Mouse (Mus musculus): Measurements from ENCODE around the gene Gucy2d. TPM values are rescaled to one million over a fixed set of nuclear protein-coding genes. Genes with fewer than 3 reads are reported as not detected.

Gucy2d gene
- polyA plus RNA-seq, 1 experiment from 2014 or later = not detected

GRCm38 (mm10) chr7:98498101-98498500, 57.9 kb downstream of the Gucy2d start:
- Histone ChIP-seq H3K27ac (no peak overlapping the region), H3K27me3 (ENCODE audit: insufficient read depth, poor library complexity, severe bottlenecking) (no peaks in the 10 kb centered on the region), H3K4me3 (no peak overlapping the region), H3K36me3 (no peaks in the 10 kb centered on the region), H3K9me3 (no peaks in the 10 kb centered on the region), H3K4me1 (replicated peaks) (peaks cover 62% of the 10 kb centered on the region)
- DNase-seq (ENCODE audit: low spot score) = no peak
- WGBS = 94% methylated on average over 12 of the region's 12 CpGs

DNA sequence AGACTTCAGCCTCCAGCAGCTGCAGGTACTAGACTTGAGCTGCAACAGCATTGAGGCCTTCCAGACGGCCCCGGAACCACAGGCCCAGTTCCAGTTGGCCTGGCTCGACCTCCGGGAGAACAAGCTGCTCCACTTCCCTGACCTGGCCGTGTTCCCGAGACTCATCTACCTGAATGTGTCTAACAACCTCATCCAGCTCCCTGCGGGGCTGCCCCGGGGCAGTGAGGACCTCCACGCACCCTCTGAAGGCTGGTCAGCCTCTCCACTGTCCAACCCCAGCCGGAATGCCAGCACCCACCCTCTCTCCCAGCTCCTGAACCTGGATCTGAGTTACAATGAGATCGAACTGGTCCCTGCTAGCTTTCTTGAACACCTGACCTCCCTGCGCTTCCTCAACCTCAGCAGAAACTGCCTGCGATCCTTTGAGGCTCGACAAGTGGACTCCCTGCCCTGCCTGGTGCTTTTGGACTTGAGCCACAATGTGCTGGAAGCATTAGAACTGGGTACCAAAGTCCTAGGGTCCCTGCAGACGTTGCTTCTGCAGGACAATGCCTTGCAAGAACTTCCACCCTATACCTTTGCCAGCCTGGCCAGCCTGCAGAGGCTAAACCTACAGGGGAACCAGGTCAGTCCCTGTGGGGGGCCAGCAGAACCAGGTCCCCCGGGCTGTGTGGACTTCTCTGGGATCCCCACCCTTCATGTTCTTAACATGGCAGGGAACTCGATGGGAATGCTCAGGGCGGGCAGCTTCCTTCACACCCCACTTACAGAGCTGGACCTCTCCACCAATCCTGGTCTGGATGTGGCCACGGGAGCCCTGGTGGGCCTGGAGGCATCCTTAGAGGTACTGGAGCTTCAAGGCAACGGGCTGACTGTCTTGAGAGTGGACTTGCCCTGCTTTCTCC, 58.7 kb downstream of the Gucy2d start:
- H3K9me3 ChIP-seq = no peaks in the 10 kb centered on the region
- no peaks in the 10 kb centered on the region for H3K27me3 ChIP-seq (ENCODE audit: insufficient read depth, poor library complexity, severe bottlenecking)
- H3K4me3 ChIP-seq = no peak overlapping the region
- H3K27ac ChIP-seq = peak overlapping the region; percentile 35; the same call in 1 of the 2 replicates
- H3K36me3 ChIP-seq = no peaks in the 10 kb centered on the region
- 82% methylated on average over 20 of the region's 20 CpGs for WGBS
- DNase-seq (ENCODE audit: low spot score) = no peak
- peaks cover 63% of the 10 kb centered on the region for H3K4me1 ChIP-seq (replicated peaks)

GRCm38 (mm10) chr7:98499561-98500292, 59.5 kb downstream of the Gucy2d start:
- no peak for DNase-seq (ENCODE audit: low spot score)
- Histone ChIP-seq H3K4me1 (replicated peaks) (peaks cover 63% of the 10 kb centered on the region), H3K9me3 (no peaks in the 10 kb centered on the region), H3K36me3 (no peaks in the 10 kb centered on the region), H3K27me3 (ENCODE audit: insufficient read depth, poor library complexity, severe bottlenecking) (no peaks in the 10 kb centered on the region), H3K4me3 (no peak overlapping the region), H3K27ac (peak overlapping the region; percentile 35)
- 75% methylated on average over 25 of the region's 25 CpGs for WGBS

- Histone ChIP-seq H3K27ac (no peak overlapping the region), H3K36me3 (no peaks in the 10 kb centered on the region), H3K4me3 (no peak overlapping the region), H3K27me3 (ENCODE audit: insufficient read depth, poor library complexity, severe bottlenecking) (no peaks in the 10 kb centered on the region), H3K4me1 (replicated peaks) (peaks cover 64% of the 10 kb centered on the region), H3K9me3 (no peaks in the 10 kb centered on the region)
- DNase-seq (ENCODE audit: low spot score) = no peak
- 90% methylated on average over 3 of the region's 3 CpGs for WGBS
Measured at GRCm38 (mm10) chr7:98500470-98500869, 60.3 kb downstream of the Gucy2d start.

DNA sequence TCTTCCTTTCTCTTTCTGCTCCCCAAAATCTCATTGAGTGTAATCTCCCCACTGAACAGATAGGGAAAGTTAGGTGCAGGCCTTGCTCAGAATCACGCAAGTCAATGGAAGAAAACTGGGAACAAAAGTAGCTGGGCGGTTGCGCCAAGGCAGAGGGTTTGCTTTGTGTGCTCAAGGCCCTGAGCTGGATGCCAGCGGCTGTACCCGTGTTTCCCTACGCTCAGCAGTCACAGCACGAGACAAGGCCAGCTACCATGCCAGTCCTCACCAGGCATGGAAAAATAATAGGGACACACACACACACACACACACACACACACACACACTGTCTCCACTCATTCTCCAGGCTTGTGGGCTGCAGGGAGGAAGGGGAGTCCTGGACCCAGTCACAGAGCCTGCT, 60.9 kb downstream of the Gucy2d start:
- DNase-seq (ENCODE audit: low spot score) = no peak
- peaks cover 66% of the 10 kb centered on the region for H3K4me1 ChIP-seq (replicated peaks)
- no peaks in the 10 kb centered on the region for H3K9me3 ChIP-seq
- no peaks in the 10 kb centered on the region for H3K27me3 ChIP-seq (ENCODE audit: insufficient read depth, poor library complexity, severe bottlenecking)
- no peaks in the 10 kb centered on the region for H3K36me3 ChIP-seq
- H3K4me3 ChIP-seq = no peak overlapping the region
- whole genome bisulfite sequencing = 89% methylated on average over 7 of the region's 7 CpGs
- no peak overlapping the region for H3K27ac ChIP-seq

DNA sequence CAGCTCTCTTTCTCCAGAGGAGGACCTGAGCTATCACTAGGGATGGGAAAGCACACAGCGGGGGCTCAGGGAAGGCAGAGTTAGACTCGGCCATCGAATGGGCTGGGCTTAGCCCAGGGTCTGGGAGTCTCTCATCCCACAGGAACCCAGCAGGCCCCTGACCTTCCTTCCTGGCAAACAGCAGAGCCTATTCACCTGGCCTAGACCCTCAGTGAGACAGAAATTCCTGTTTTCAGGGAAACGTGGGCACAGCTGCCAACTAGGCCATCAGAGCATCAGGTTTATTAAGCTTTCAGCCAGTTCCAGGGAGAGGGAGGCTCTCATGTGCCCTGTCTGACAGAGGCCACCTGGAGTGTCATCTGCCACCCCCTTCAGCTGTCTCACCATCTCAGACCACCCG, 62.7 kb downstream of the Gucy2d start:
- Histone ChIP-seq H3K4me3 (no peak overlapping the region), H3K9me3 (no peaks in the 10 kb centered on the region), H3K27me3 (ENCODE audit: insufficient read depth, poor library complexity, severe bottlenecking) (no peaks in the 10 kb centered on the region), H3K4me1 (replicated peaks) (peaks cover 59% of the 10 kb centered on the region), H3K27ac (peak overlapping the region; percentile 51; the same call in 1 of the 2 replicates), H3K36me3 (no peaks in the 10 kb centered on the region)
- 22% methylated on average over 5 of the region's 5 CpGs for WGBS
- no peak for DNase-seq (ENCODE audit: low spot score)

- Histone ChIP-seq H3K9me3 (no peaks in the 10 kb centered on the region), H3K27me3 (ENCODE audit: insufficient read depth, poor library complexity, severe bottlenecking) (no peaks in the 10 kb centered on the region), H3K36me3 (no peaks in the 10 kb centered on the region), H3K4me3 (no peak overlapping the region), H3K27ac (peak overlapping the region; percentile 74; the same call in 1 of the 2 replicates), H3K4me1 (replicated peaks) (peaks cover 58% of the 10 kb centered on the region)
- no peak for DNase-seq (ENCODE audit: low spot score)
- 69% methylated on average over 6 of the region's 6 CpGs for WGBS
Measured at GRCm38 (mm10) chr7:98503951-98504647, 63.9 kb downstream of the Gucy2d start.

GRCm38 (mm10) chr7:98504726-98505314, 64.6 kb downstream of the Gucy2d start:
- no peak for DNase-seq (ENCODE audit: low spot score)
- peaks cover 51% of the 10 kb centered on the region for H3K4me1 ChIP-seq (replicated peaks)
- 32% methylated on average over 5 of the region's 5 CpGs for WGBS

DNA sequence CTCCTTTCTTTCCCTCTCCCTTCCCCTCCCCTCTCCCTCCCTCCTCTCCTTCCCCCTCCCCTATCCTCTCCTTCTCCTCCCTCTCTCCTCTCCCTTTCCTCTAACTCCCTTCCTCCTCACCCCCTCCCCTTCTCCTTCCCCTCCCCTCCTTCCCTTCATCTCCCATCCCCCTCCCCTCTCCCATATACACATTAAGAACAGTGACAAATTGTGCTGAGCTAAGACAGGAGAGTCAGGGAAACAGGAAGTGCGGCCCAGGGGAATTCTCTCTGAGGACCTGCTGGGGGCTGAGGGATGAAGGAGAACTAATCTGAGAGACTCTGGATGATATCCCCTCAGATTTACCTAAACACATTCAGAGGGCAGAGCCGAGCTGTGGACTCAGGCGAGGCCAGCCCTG, 65.4 kb downstream of the Gucy2d start:
- Histone ChIP-seq H3K27ac (peak overlapping the region; percentile 67), H3K4me3 (no peak overlapping the region), H3K4me1 (replicated peaks) (peaks cover 46% of the 10 kb centered on the region), H3K9me3 (no peaks in the 10 kb centered on the region), H3K36me3 (no peaks in the 10 kb centered on the region), H3K27me3 (ENCODE audit: insufficient read depth, poor library complexity, severe bottlenecking) (no peaks in the 10 kb centered on the region)
- no peak for DNase-seq (ENCODE audit: low spot score)
- WGBS = 25% methylated on average over 3 of the region's 3 CpGs

More at GRCm38 (mm10) chr7:98504726-98505314, 64.6 kb downstream of the Gucy2d start:
- Histone ChIP-seq H3K36me3 (no peaks in the 10 kb centered on the region), H3K27me3 (ENCODE audit: insufficient read depth, poor library complexity, severe bottlenecking) (no peaks in the 10 kb centered on the region), H3K9me3 (no peaks in the 10 kb centered on the region), H3K27ac (0 out of 2 replicates have a peak overlapping the region, but pooled peaks have one; percentile 74), H3K4me3 (no peak overlapping the region)

DNA sequence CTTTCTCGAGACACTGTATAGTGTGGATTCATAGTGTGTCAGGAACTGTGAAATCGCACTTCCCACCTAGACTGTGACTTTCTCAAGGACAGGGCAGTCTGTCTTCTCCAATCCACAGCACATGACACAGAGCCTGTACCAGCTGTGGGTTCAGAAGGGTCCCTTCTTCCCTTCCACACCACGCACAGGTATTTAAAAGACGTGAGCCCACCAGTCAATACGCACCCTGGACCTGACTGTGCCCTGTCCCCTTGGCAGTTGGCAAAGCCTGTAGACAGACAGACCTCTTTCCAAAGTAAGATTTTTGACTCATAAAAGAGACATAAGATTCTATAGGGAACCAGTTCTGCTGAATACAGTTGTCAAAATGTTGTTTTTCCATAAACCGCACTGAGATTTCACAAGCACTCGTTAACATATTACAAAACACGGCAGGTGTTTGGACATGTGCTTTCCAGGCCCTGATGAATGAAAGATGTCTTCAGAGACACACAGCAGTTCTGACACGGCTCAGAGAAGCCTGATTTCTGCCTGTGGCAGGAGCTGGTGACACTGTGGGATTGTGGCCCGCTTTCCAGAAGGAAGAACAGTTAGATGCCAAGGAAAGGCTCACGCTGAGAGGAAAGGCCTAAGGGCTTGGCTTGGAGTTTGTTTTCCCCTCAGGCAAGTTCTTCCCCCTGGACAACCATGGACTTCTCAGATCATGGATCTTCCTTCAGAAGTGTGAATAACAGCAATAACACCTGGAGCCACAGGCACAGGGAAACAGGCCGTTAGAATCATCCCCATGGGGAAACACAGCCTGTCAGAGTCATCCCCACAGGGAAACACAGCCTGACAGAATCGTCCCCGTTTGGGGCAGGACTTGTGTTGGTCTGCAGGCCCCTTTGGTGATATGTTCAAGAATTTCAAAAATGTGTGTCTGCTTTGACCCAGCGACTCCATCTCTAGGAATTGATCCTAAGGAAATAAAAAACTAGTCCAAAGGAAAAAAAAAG, 71.0 kb downstream of the Gucy2d start:
- no peak for DNase-seq (ENCODE audit: low spot score)
- Histone ChIP-seq H3K27ac (no peak overlapping the region), H3K9me3 (no peaks in the 10 kb centered on the region), H3K27me3 (ENCODE audit: insufficient read depth, poor library complexity, severe bottlenecking) (no peaks in the 10 kb centered on the region), H3K36me3 (no peaks in the 10 kb centered on the region), H3K4me1 (replicated peaks) (0 out of 2 replicates have a peak, but pooled peaks cover 5% of the 10 kb centered on the region), H3K4me3 (no peak overlapping the region)
- 76% methylated on average over 15 of the region's 15 CpGs for WGBS

DNA sequence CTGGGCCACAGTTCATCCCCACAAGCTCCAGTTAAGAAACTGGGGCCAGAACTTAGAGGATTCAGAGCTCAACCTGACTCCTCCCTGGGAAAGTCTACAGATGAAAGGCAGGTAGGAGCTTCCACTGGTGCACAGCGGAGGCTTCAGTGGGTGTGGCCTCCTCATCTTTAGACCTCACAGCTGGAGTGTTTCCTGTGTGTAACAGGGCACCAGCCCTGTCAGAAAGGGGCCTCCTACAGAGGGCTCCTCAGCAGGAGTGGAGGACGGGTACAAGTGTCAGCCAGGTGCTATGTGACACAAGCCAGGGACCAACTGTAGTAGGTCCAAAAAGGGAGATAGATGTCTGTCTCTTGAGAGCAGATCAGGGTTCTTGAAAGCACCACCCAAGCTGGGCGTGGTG, 73.0 kb downstream of the Gucy2d start:
- Histone ChIP-seq H3K4me1 (replicated peaks) (0 out of 2 replicates have a peak, but pooled peaks cover 5% of the 10 kb centered on the region), H3K27me3 (ENCODE audit: insufficient read depth, poor library complexity, severe bottlenecking) (no peaks in the 10 kb centered on the region), H3K9me3 (no peaks in the 10 kb centered on the region), H3K36me3 (no peaks in the 10 kb centered on the region), H3K4me3 (no peak overlapping the region), H3K27ac (no peak overlapping the region)
- DNase-seq (ENCODE audit: low spot score) = no peak
- WGBS = 75% methylated on average over 3 of the region's 3 CpGs

Data from hindbrain, embryonic 10.5 days (tissue).